Mouse (Mus musculus): ENCODE data around the gene Synj2bp.

- TF ChIP-seq POLR2A (IDR thresholded peaks at IDR 0.05; ENCODE audit: borderline replicate concordance, extremely low read depth, low read depth, low read length) (no peak), CTCF (IDR thresholded peaks at IDR 0.05; ENCODE audit: insufficient read depth, low read length) (no peak)
Observed at GRCm38 (mm10) chr12:81490491-81490890, 42.2 kb downstream of the Synj2bp start.

Measured in lung, adult 2 months (tissue).